Mouse (Mus musculus) ZHBTc4 (cell line): ENCODE data around the gene Primpol.

Source experiments
- DNase-seq: peaks from one replicate; pipeline ENCODE4 v3.0.0-alpha.2; 2011; ENCODE audit warnings: low read depth, low spot score

Gene Primpol

GRCm38 (mm10) chr8:46559428-46559827, 57.6 kb downstream of the Primpol start:
- peak; percentile 78 for DNase-seq

- peak; percentile 47 for DNase-seq
Measured at GRCm38 (mm10) chr8:46552441-46552765, 64.6 kb downstream of the Primpol start.

- DNase-seq = peak; percentile 99
Measured at GRCm38 (mm10) chr8:46551615-46552440, 65.2 kb downstream of the Primpol start, which contains the start of gene Cenpu. Gene Cenpu, plus strand, starts transcription at chr8:46552028.

- DNase-seq = no peak
Measured at GRCm38 (mm10) chr8:46551029-46551428, 66.0 kb downstream of the Primpol start.

GRCm38 (mm10) chr8:46550058-46550457, 67.0 kb downstream of the Primpol start:
- no peak for DNase-seq

GRCm38 (mm10) chr8:46547245-46547644, 69.8 kb downstream of the Primpol start:
- peak; percentile 70 for DNase-seq

- no peak for DNase-seq
Measured at GRCm38 (mm10) chr8:46546431-46547176, 70.4 kb downstream of the Primpol start.

- no peak for DNase-seq
Measured at GRCm38 (mm10) chr8:46545854-46546253, 71.2 kb downstream of the Primpol start.

- DNase-seq = no peak
Measured at GRCm38 (mm10) chr8:46543662-46544061, 73.3 kb downstream of the Primpol start.

GRCm38 (mm10) chr8:46543191-46543590, 73.8 kb downstream of the Primpol start:
- DNase-seq = no peak

- DNase-seq = no peak
Measured at GRCm38 (mm10) chr8:46539701-46540100, 77.3 kb downstream of the Primpol start.

GRCm38 (mm10) chr8:46533926-46534325, 83.1 kb downstream of the Primpol start:
- DNase-seq = no peak

- no peak for DNase-seq
Measured at GRCm38 (mm10) chr8:46530541-46530940, 86.5 kb downstream of the Primpol start.

GRCm38 (mm10) chr8:46529508-46529907, 87.5 kb downstream of the Primpol start:
- no peak for DNase-seq

- DNase-seq = peak; percentile 25
Measured at GRCm38 (mm10) chr8:46526821-46527220, 90.2 kb downstream of the Primpol start.

GRCm38 (mm10) chr8:46526098-46526497, 90.9 kb downstream of the Primpol start:
- DNase-seq = no peak
